Mouse (Mus musculus) stomach, embryonic 16.5 days (tissue): Measurements from ENCODE around the gene Rbfox3. TPM values are rescaled to one million over a fixed set of nuclear protein-coding genes. Genes with fewer than 3 reads are reported as not detected.

Experiments
- ATAC-seq: fragments of 200-750 bp; cut with Nextera tagmentation; 2 replicates; pipeline ENCODE4 v1.8.0; 2017; ENCODE audit warnings: moderate number of reproducible peaks, moderate TSS enrichment; ENCODE audit not compliant: insufficient read depth, low FRiP score
- H3K27ac ChIP-seq: fragments of 300-500 bp; sonication (generic); 2 replicates; pipeline ENCODE4 v1.5.1; 2014; ENCODE audit warnings: low read length
- H3K27me3 ChIP-seq: fragments of 300-500 bp; sonication (generic); 2 replicates; pipeline ENCODE4 v1.6.1; 2014; ENCODE audit warnings: low read length, control low read depth, mixed read lengths; ENCODE audit not compliant: control insufficient read depth, insufficient read depth
- H3K36me3 ChIP-seq: fragments of 300-500 bp; sonication (generic); 2 replicates; pipeline ENCODE4 v1.6.1; 2014; ENCODE audit warnings: low read length; ENCODE audit not compliant: control insufficient read depth, insufficient read depth
- H3K4me1 ChIP-seq: fragments of 300-500 bp; sonication (generic); 2 replicates; pipeline ENCODE4 v1.6.1; 2014; ENCODE audit warnings: low read length, control low read depth, mixed read lengths; ENCODE audit not compliant: control insufficient read depth, insufficient read depth
- H3K4me2 ChIP-seq: fragments of 300-500 bp; sonication (generic); 2 replicates; pipeline ENCODE4 v1.6.1; 2014; ENCODE audit warnings: low read depth, low read length, mixed read lengths
- H3K4me3 ChIP-seq: fragments of 300-500 bp; sonication (generic); replicated peaks from 2 replicates; pipeline ENCODE4 v1.5.1; 2014; ENCODE audit warnings: mild to moderate bottlenecking, low read length
- H3K9ac ChIP-seq: fragments of 300-500 bp; sonication (generic); 2 replicates; pipeline ENCODE4 v1.6.1; 2014; ENCODE audit warnings: low read length
- H3K9me3 ChIP-seq: fragments of 300-500 bp; sonication (generic); replicated peaks from 2 replicates; pipeline ENCODE4 v1.6.1; 2016; ENCODE audit warnings: low read length, control low read depth; ENCODE audit not compliant: control insufficient read depth
- WGBS: fragments of 180-500 bp; shearing (Covaris S2); extraction: QIAGEN DNeasy Blood & Tissue Kit; methylation state at CpG from one replicate; pipeline ENCODE4 v1.1.7; 2014; 5-methylcytosine and 5-hydroxymethylcytosine counted together
- polyA plus RNA-seq: library from polyadenylated mRNA; unstranded; fragments of >200 nt; fragmentation: Nextera tagmentation; extraction: Ambion mirVana; gene quantifications from 2 replicates; pipeline ENCODE4 v1.2.1, GENCODE M21; 2015

Rbfox3 gene
- polyA plus RNA-seq, 1 experiment from 2014 or later, result 1.1 TPM

DNA sequence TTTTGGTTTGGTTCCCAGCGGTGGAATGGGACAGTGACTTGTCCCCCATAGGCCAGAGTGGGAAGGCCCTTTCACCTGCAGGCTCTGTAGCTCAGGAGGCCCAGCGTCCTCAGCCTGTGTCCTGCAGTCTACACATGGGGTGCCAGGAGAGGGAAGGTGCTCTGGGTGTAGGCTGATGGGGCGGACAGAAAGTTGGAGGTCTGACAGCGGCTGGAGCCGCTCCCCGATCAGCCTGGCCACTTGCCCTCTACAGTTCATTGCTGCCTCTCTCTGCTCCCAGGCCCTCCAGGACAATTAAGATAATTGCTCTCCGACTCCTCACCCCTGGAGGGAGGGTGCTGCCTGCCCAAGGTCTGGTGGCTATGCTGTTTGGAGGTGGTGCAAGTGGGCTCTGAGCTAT is 392.7 kb downstream of the Rbfox3 start:
- no peak for ATAC-seq
- no peak overlapping the region for H3K4me3 ChIP-seq
- H3K4me2 ChIP-seq, result no peak overlapping the region
- H3K9ac ChIP-seq, result no peak overlapping the region
- H3K4me1 ChIP-seq, result no peaks in the 10 kb centered on the region; the same call in 1 of the 2 replicates
- H3K27ac ChIP-seq, result no peak overlapping the region
- H3K9me3 ChIP-seq, result no peaks in the 10 kb centered on the region
- no peaks in the 10 kb centered on the region for H3K36me3 ChIP-seq
- WGBS, result 75% methylated on average over 7 of the region's 7 CpGs
- H3K27me3 ChIP-seq, result no peaks in the 10 kb centered on the region

- Histone ChIP-seq H3K27me3 (no peaks in the 10 kb centered on the region), H3K4me2 (no peak overlapping the region), H3K4me3 (no peak overlapping the region), H3K27ac (no peak overlapping the region), H3K4me1 (no peaks in the 10 kb centered on the region; the same call in 1 of the 2 replicates), H3K9me3 (no peaks in the 10 kb centered on the region), H3K9ac (no peak overlapping the region), H3K36me3 (no peaks in the 10 kb centered on the region)
- no peak for ATAC-seq
- 69% methylated on average over 7 of the region's 7 CpGs for WGBS
These were observed 393.5 kb downstream of the Rbfox3 start for GRCm38 (mm10) chr11:118517924-118518323.

- H3K27ac ChIP-seq, result no peak overlapping the region
These were observed 399.0 kb downstream of the Rbfox3 start for GRCm38 (mm10) chr11:118512257-118512910.

DNA sequence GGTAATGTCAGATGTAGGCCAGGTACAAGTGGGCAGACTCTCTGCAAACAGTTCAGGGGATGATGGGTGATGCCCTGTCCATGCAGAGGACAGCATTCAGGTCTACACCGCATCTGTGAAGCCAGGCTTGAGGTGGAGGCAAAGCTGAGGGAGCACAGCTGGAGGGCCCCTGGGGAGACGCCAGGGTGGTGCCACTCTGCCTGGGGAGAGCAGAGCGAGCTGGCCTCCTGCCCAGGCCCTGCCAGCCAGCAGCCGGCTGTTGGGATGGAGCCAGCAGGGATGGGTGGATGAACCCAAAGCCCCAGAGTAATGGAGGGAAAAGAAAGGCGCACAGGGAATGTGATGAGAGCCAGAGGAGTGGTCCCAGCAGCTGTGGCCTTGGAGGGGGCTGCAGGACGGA is 399.5 kb downstream of the Rbfox3 start:
- peak overlapping the region; percentile 31; the same call in 1 of the 2 replicates for H3K9ac ChIP-seq
- no peak overlapping the region for H3K4me3 ChIP-seq
- peaks cover 14% of the 10 kb centered on the region for H3K4me1 ChIP-seq
- WGBS, result 29% methylated on average over 6 of the region's 6 CpGs
- H3K4me2 ChIP-seq, result no peak overlapping the region
- no peaks in the 10 kb centered on the region for H3K27me3 ChIP-seq
- H3K9me3 ChIP-seq, result no peaks in the 10 kb centered on the region
- H3K27ac ChIP-seq, result no peak overlapping the region
- ATAC-seq, result peak; percentile 27
- no peaks in the 10 kb centered on the region for H3K36me3 ChIP-seq

More at GRCm38 (mm10) chr11:118512257-118512910, 399.0 kb downstream of the Rbfox3 start:
- ATAC-seq, result peak; percentile 35; the same call in 1 of the 2 replicates
- WGBS, result 31% methylated on average over 15 of the region's 15 CpGs
- Histone ChIP-seq H3K4me3 (no peak overlapping the region), H3K36me3 (no peaks in the 10 kb centered on the region), H3K4me2 (no peak overlapping the region), H3K9ac (peak overlapping the region; percentile 31; the same call in 1 of the 2 replicates), H3K9me3 (no peaks in the 10 kb centered on the region), H3K4me1 (peaks cover 14% of the 10 kb centered on the region), H3K27me3 (no peaks in the 10 kb centered on the region)

GRCm38 (mm10) chr11:118508341-118508740 is 403.1 kb downstream of the Rbfox3 start:
- no peak overlapping the region for H3K9ac ChIP-seq
- H3K36me3 ChIP-seq, result no peaks in the 10 kb centered on the region
- 73% methylated on average over 7 of the region's 7 CpGs for WGBS
- H3K4me1 ChIP-seq, result peaks cover 14% of the 10 kb centered on the region; the same call in 1 of the 2 replicates
- no peak overlapping the region for H3K27ac ChIP-seq
- H3K9me3 ChIP-seq, result no peaks in the 10 kb centered on the region
- no peak for ATAC-seq
- no peak overlapping the region for H3K4me2 ChIP-seq
- H3K27me3 ChIP-seq, result peaks cover 17% of the 10 kb centered on the region
- H3K4me3 ChIP-seq, result no peak overlapping the region

- Histone ChIP-seq H3K36me3 (no peaks in the 10 kb centered on the region), H3K4me3 (no peak overlapping the region), H3K27me3 (peaks cover 21% of the 10 kb centered on the region), H3K9me3 (no peaks in the 10 kb centered on the region), H3K27ac (no peak overlapping the region), H3K9ac (no peak overlapping the region), H3K4me1 (peaks cover 14% of the 10 kb centered on the region; the same call in 1 of the 2 replicates), H3K4me2 (no peak overlapping the region)
- no peak for ATAC-seq
- 36% methylated on average over 5 of the region's 5 CpGs for WGBS
These were observed 403.5 kb downstream of the Rbfox3 start for GRCm38 (mm10) chr11:118507904-118508303.

- Histone ChIP-seq H3K9me3 (no peaks in the 10 kb centered on the region), H3K27ac (no peak overlapping the region), H3K4me1 (peaks cover 7% of the 10 kb centered on the region; the same call in 1 of the 2 replicates), H3K27me3 (peaks cover 25% of the 10 kb centered on the region), H3K4me3 (no peak overlapping the region), H3K4me2 (no peak overlapping the region), H3K9ac (no peak overlapping the region), H3K36me3 (no peaks in the 10 kb centered on the region)
- WGBS, result 80% methylated on average over 6 of the region's 6 CpGs
- no peak for ATAC-seq
These were observed 404.3 kb downstream of the Rbfox3 start for GRCm38 (mm10) chr11:118507095-118507494.

DNA sequence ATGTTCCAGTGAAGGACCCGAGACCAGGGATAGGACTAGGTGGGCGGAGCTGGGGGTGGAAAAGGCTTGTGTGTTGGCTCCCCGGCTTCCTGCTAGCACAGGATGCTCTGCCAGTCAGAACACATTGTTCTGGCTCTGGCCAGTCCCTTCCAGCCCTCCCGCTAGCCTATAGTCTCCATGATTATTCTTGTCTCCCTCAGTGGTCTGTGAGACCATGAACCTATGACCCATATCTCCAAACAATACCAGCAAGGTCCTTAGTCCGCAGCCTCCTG is 407.3 kb downstream of the Rbfox3 start:
- H3K27ac ChIP-seq, result no peak overlapping the region
- H3K4me2 ChIP-seq, result no peak overlapping the region
- H3K4me3 ChIP-seq, result no peak overlapping the region
- no peak overlapping the region for H3K9ac ChIP-seq
- H3K9me3 ChIP-seq, result no peaks in the 10 kb centered on the region
- no peak for ATAC-seq
- WGBS, result 51% methylated on average over 5 of the region's 5 CpGs
- peaks cover 25% of the 10 kb centered on the region for H3K27me3 ChIP-seq
- no peaks in the 10 kb centered on the region for H3K4me1 ChIP-seq
- H3K36me3 ChIP-seq, result no peaks in the 10 kb centered on the region

DNA sequence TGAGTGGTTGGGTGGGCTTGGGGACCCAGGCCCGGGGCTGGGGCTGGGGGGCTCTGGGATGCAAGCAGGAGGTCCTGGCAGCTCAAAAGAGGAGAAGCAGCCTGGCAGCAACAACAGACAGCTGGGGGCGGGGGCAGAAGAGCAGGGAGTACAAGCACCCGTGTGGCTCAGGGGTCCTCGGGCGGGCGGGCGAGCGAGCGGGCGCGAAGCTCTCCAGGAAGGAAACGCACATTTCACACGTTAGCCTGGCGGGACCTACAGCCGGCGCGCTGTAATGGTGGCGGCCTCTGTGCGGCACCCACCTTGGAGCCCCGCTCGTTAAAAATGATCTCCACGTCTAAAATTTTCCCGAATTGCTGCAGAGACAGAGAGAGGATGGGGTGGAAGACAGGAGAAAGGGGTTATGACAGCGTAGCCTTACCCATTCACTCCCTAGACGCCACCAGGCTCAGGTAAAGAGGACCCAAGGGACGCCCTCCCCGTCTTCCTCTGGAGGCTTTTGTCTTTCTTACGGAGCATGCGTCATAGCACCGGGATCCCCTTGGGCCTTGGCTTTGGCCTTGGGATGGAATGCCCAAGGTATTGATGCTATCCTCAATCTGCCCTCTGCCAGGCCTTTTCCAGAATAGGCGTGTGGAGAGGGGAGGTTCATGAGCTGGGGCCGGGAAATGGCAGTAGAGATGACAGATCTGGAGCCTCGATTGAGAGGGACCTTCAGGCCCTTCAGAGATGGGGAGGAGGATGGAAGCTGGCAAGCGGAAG is 407.8 kb downstream of the Rbfox3 start:
- no peak overlapping the region for H3K4me3 ChIP-seq
- no peak overlapping the region for H3K27ac ChIP-seq
- H3K27me3 ChIP-seq, result peaks cover 25% of the 10 kb centered on the region
- H3K4me1 ChIP-seq, result no peaks in the 10 kb centered on the region
- H3K9ac ChIP-seq, result 0 out of 2 replicates have a peak overlapping the region, but pooled peaks have one; percentile 16
- H3K4me2 ChIP-seq, result no peak overlapping the region
- no peak for ATAC-seq
- no peaks in the 10 kb centered on the region for H3K9me3 ChIP-seq
- 17% methylated on average over 34 of the region's 34 CpGs for WGBS
- H3K36me3 ChIP-seq, result no peaks in the 10 kb centered on the region
